Mouse (Mus musculus) central nervous system, embryonic 14 days (tissue): ENCODE data around the gene Vmn1r178. TPM values are rescaled to one million over a fixed set of nuclear protein-coding genes. Genes with fewer than 3 reads are reported as not detected.

Source experiments
- polyA plus RNA-seq: library from polyadenylated mRNA; depleted of rRNA; stranded (reverse); fragments of >200 nt; gene quantifications from 2 replicates; pipeline ENCODE4 v1.2.3, GENCODE M21; 2012; rRNA removed

The Vmn1r178 gene
- polyA plus RNA-seq, result not detected in 2 replicates

GRCm38 (mm10) chr7:23891709-23892108 lies at the start of gene Vmn1r178:
TSS of gene Vmn1r178 (plus strand) at chr7:23892009.

GRCm38 (mm10) chr7:23866349-23866748 lies 25.5 kb upstream of the Vmn1r178 start, which contains the start of gene Vmn1r177:
TSS of gene Vmn1r177 (minus strand) at chr7:23866449.

GRCm38 (mm10) chr7:23926678-23927077 lies 34.9 kb downstream of the Vmn1r178 start, which contains the start of gene Vmn1r179:
TSS of gene Vmn1r179 (plus strand) at chr7:23926978.

Other genes with a start within 250 kb of the Vmn1r178 start
- not detected in 2 replicates for gene Vmn1r172, start 233.7 kb upstream of the Vmn1r178 start, polyA plus RNA-seq
- not detected in 2 replicates for gene Vmn1r173, start 191.3 kb upstream of the Vmn1r178 start, polyA plus RNA-seq
- not detected in 2 replicates for gene Vmn1r174, start 139.7 kb upstream of the Vmn1r178 start, polyA plus RNA-seq
- not detected in 2 replicates for gene Vmn1r175, start 81.4 kb upstream of the Vmn1r178 start, polyA plus RNA-seq
- gene Vmn1r176, start 54.6 kb upstream of the Vmn1r178 start, polyA plus RNA-seq, result not detected in 2 replicates
- not detected in 2 replicates for gene Vmn1r177, start 25.6 kb upstream of the Vmn1r178 start, polyA plus RNA-seq
- gene Vmn1r179, start 35.0 kb downstream of the Vmn1r178 start, polyA plus RNA-seq, result not detected in 2 replicates
- not detected in 2 replicates for gene Vmn1r180, start 58.6 kb downstream of the Vmn1r178 start, polyA plus RNA-seq
- gene Vmn1r181, start 82.6 kb downstream of the Vmn1r178 start, polyA plus RNA-seq, result not detected in 2 replicates
- gene V1rd19, start 109.7 kb downstream of the Vmn1r178 start, polyA plus RNA-seq, result not detected in 2 replicates
- gene Vmn1r183, start 161.2 kb downstream of the Vmn1r178 start, polyA plus RNA-seq, result not detected in 2 replicates
- 33.7 and 35.4 TPM in 2 replicates for gene Zfp180, start 189.9 kb downstream of the Vmn1r178 start, polyA plus RNA-seq
- gene Zfp112, start 220.3 kb downstream of the Vmn1r178 start, polyA plus RNA-seq, result 6.0 and 6.2 TPM in 2 replicates
- 16.7 and 17.2 TPM in 2 replicates for gene Zfp235, start 242.2 kb downstream of the Vmn1r178 start, polyA plus RNA-seq